In genomic region chr9:43681317-43681716, GRCm38 (mm10) we compare ENCODE assay signal across 20 mouse cellular contexts.
"Had no signal": no experiment of that assay in that cellular context is flagged by ENCODE, and none has a peak within 500 bp of the region (broad histone marks: within the 10 kb centered on the region; RNA-seq: fewer than 3 reads in every experiment).

No protein-coding gene starts in this region.

- H3K4me3 ChIP-seq: layer of hippocampus, adult 2 months; limb, embryonic 10.5 days; limb, embryonic 13.5 days; liver, embryonic 12.5 days; liver, embryonic 15.5 days; lung, embryonic 15.5 days; megakaryocyte, embryonic 14.5 days had no signal

- H3K4me2 ChIP-seq: limb, embryonic 13.5 days; liver, embryonic 12.5 days; liver, embryonic 15.5 days; lung, embryonic 15.5 days; midbrain, embryonic 11.5 days had no signal

- H3K9me3 ChIP-seq: limb, embryonic 10.5 days; limb, embryonic 13.5 days; liver, embryonic 12.5 days; liver, embryonic 15.5 days; lung, embryonic 15.5 days; megakaryocyte, embryonic 14.5 days had no signal

- H3K4me1 ChIP-seq: limb, embryonic 13.5 days; liver, embryonic 12.5 days; liver, embryonic 15.5 days; lung, embryonic 15.5 days; megakaryocyte, embryonic 14.5 days had no signal

- H3K27ac ChIP-seq: kidney, postnatal 0 days; layer of hippocampus, adult 2 months; limb, embryonic 10.5 days; limb, embryonic 13.5 days; liver, embryonic 12.5 days; liver, embryonic 15.5 days; lung, embryonic 15.5 days had no signal

- H3K36me3 ChIP-seq: limb, embryonic 10.5 days; limb, embryonic 13.5 days; liver, embryonic 12.5 days; liver, embryonic 15.5 days; lung, embryonic 15.5 days had no signal

- DNase-seq: kidney, adult 2 months; layer of hippocampus, adult 9-11 months; liver; lung, adult 18-20 months; lung, postnatal 10 days; lung, postnatal 36 days; midbrain, embryonic 14.5 days; thymus, adult 2 months; thymus, postnatal 14 days; thymus, postnatal 4 days had no signal

- H3K9ac ChIP-seq: limb, embryonic 13.5 days; liver, embryonic 12.5 days; liver, embryonic 15.5 days; lung, embryonic 15.5 days had no signal

- ATAC-seq: intestine, postnatal 0 days; liver, embryonic 12.5 days had no signal

- H3K27me3 ChIP-seq: lung, embryonic 15.5 days had no signal
